Mouse (Mus musculus) naive thymus-derived CD4-positive, alpha-beta T cell, adult 2 months (primary cell): ENCODE measurements around the gene Dennd1b.

Experiments used
- DNase-seq: peaks from one replicate; pipeline ENCODE4 v3.0.0-alpha.2; 2011; ENCODE audit warnings: low read depth

The Dennd1b gene

GRCm38 (mm10) chr1:138963161-138963867 lies at the start of gene Dennd1b:
TSS of gene Dennd1b (plus strand) at chr1:138963435.
- peak; percentile 77 for DNase-seq

GRCm38 (mm10) chr1:138915596-138915995 lies 47.6 kb upstream of the Dennd1b start:
- no peak for DNase-seq

- DNase-seq: no peak
Measured at GRCm38 (mm10) chr1:138919601-138920000, 43.6 kb upstream of the Dennd1b start.

- no peak for DNase-seq
Measured at GRCm38 (mm10) chr1:138920082-138920481, 43.2 kb upstream of the Dennd1b start.

- DNase-seq: no peak
Measured at GRCm38 (mm10) chr1:138920799-138921198, 42.4 kb upstream of the Dennd1b start.

- DNase-seq: no peak
Measured at GRCm38 (mm10) chr1:138922886-138923285, 40.3 kb upstream of the Dennd1b start.

GRCm38 (mm10) chr1:138924282-138924681 lies 39.0 kb upstream of the Dennd1b start:
- DNase-seq: no peak

GRCm38 (mm10) chr1:138928671-138929483 lies 34.4 kb upstream of the Dennd1b start:
- DNase-seq: no peak

GRCm38 (mm10) chr1:138929985-138930384 lies 33.2 kb upstream of the Dennd1b start:
- DNase-seq: no peak

GRCm38 (mm10) chr1:138930856-138931255 lies 32.4 kb upstream of the Dennd1b start:
- no peak for DNase-seq

- no peak for DNase-seq
Measured at GRCm38 (mm10) chr1:138936169-138936568, 27.1 kb upstream of the Dennd1b start.

- no peak for DNase-seq
Measured at GRCm38 (mm10) chr1:138937686-138938370, 25.4 kb upstream of the Dennd1b start.

- no peak for DNase-seq
Measured at GRCm38 (mm10) chr1:138939579-138940139, 23.6 kb upstream of the Dennd1b start.

- no peak for DNase-seq
Measured at GRCm38 (mm10) chr1:138940407-138940806, 22.8 kb upstream of the Dennd1b start.

GRCm38 (mm10) chr1:138952173-138952572 lies 11.1 kb upstream of the Dennd1b start:
- no peak for DNase-seq

- no peak for DNase-seq
Measured at GRCm38 (mm10) chr1:138954978-138955377, 8.3 kb upstream of the Dennd1b start.

GRCm38 (mm10) chr1:138955455-138955854 lies 7.8 kb upstream of the Dennd1b start:
- DNase-seq: no peak

GRCm38 (mm10) chr1:138956511-138956910 lies 6.7 kb upstream of the Dennd1b start:
- no peak for DNase-seq

- no peak for DNase-seq
Measured at GRCm38 (mm10) chr1:138957111-138957510, 6.1 kb upstream of the Dennd1b start.

- no peak for DNase-seq
Measured at GRCm38 (mm10) chr1:138958863-138959262, 4.4 kb upstream of the Dennd1b start.

GRCm38 (mm10) chr1:138959903-138960483 lies 3.2 kb upstream of the Dennd1b start:
- no peak for DNase-seq
